Mouse (Mus musculus) C2C12 (cell line): ENCODE data around the gene Mlx.

Source experiments
- CEBPB ChIP-seq: IDR thresholded peaks from one replicate; pipeline ENCODE4 v1.6.1; 2011; ENCODE audit warnings: low read depth, mild to moderate bottlenecking, control low read depth, moderate library complexity
- CTCF ChIP-seq: IDR thresholded peaks from one replicate; pipeline ENCODE4 v1.5.1; 2011; ENCODE audit not compliant: control insufficient read depth, insufficient read depth, insufficient read length
- FOSL1 ChIP-seq: IDR thresholded peaks from one replicate; pipeline ENCODE4 v1.8.0; 2011; ENCODE audit warnings: mild to moderate bottlenecking, low read length; ENCODE audit not compliant: poor library complexity, insufficient read depth, severe bottlenecking
- MAX ChIP-seq: IDR thresholded peaks from one replicate; pipeline ENCODE4 v1.6.1; 2011; ENCODE audit warnings: mild to moderate bottlenecking, control low read depth
- MYOD1 ChIP-seq: IDR thresholded peaks from one replicate; pipeline ENCODE4 v1.6.1; 2011; ENCODE audit warnings: low read depth; ENCODE audit not compliant: control insufficient read depth, insufficient read length
- USF1 ChIP-seq: IDR thresholded peaks from one replicate; pipeline ENCODE4 v1.6.1; 2011; ENCODE audit warnings: low read depth, mild to moderate bottlenecking, control low read depth, moderate library complexity

- TF ChIP-seq CTCF, result no peak
- TF ChIP-seq MAX, result no peak
- no peak for TF ChIP-seq FOSL1
- TF ChIP-seq CEBPB, result no peak
- TF ChIP-seq USF1, result no peak
- TF ChIP-seq MYOD1, result no peak
These were observed 23.6 kb downstream of the Mlx start for GRCm38 (mm10) chr11:101110708-101111107.
